Mouse (Mus musculus) liver, embryonic 13.5 days (tissue): Measurements from ENCODE around the gene Wdr37. TPM values are rescaled to one million over a fixed set of nuclear protein-coding genes. Genes with fewer than 3 reads are reported as not detected.

ENCODE experiments used
- microRNA-seq: library from miRNA; unstranded; fragments of <30 nt; microRNA quantifications from one replicate; pipeline ENCODE4, GENCODE M21; 2016
- polyA plus RNA-seq: library from polyadenylated mRNA; unstranded; fragments of >200 nt; fragmentation: Nextera tagmentation; extraction: Ambion mirVana; gene quantifications from 2 replicates; pipeline ENCODE4 v1.2.1, GENCODE M21; 2015

Wdr37 gene
- polyA plus RNA-seq, 1 experiment from 2014 or later, result 7.8 TPM

Small RNA genes within 50 kb of the gene (microRNA-seq; reads per million reads assigned to microRNA genes)
- gene Gm22750, result not detected

Other genes with a start within 250 kb of the Wdr37 start
- gene Idi1, start 13.6 kb upstream of the Wdr37 start, polyA plus RNA-seq, result 78.9 and 108 TPM in 2 replicates
- not detected in 2 replicates for gene Gm9745, start 76.3 kb upstream of the Wdr37 start, polyA plus RNA-seq
- not detected in 2 replicates for gene Idi2, start 81.0 kb upstream of the Wdr37 start, polyA plus RNA-seq
- gene Gtpbp4, start 124.2 kb upstream of the Wdr37 start, polyA plus RNA-seq, result 65.5 and 70.4 TPM in 2 replicates
- 23.7 and 27.6 TPM in 2 replicates for gene Larp4b, start 222.0 kb upstream of the Wdr37 start, polyA plus RNA-seq